Mouse (Mus musculus) CH12.LX (cell line): ENCODE data around the gene Rab14. TPM values are rescaled to one million over a fixed set of nuclear protein-coding genes. Genes with fewer than 3 reads are reported as not detected.

Experiments used
- DNase-seq: peaks from one replicate; pipeline ENCODE4 v3.0.0-alpha.2; 2013; ENCODE audit errors: extremely low read depth
- H3K27ac ChIP-seq: 2 replicates; pipeline ENCODE4 v1.5.1; 2012; ENCODE audit warnings: low read depth, mild to moderate bottlenecking, control low read depth, moderate library complexity; ENCODE audit not compliant: insufficient read depth
- H3K27me3 ChIP-seq: replicated peaks from 2 replicates; pipeline ENCODE3; 2012; ENCODE audit warnings: inconsistent platforms
- H3K36me3 ChIP-seq, 2 experiments: replicated peaks in 1 of 2; 2 replicates each; pipeline versions ENCODE3 to v1.6.1; 2012; ENCODE audit warnings: inconsistent platforms in 1 of 2, low read length in 1 of 2, mild to moderate bottlenecking in 1 of 2, mixed read lengths in 1 of 2, moderate library complexity in 1 of 2; ENCODE audit not compliant: control insufficient read depth in 1 of 2, insufficient read depth in 1 of 2
- H3K4me1 ChIP-seq, 2 experiments: 2 replicates each; pipeline ENCODE4 v1.6.1; 2012; ENCODE audit warnings: inconsistent platforms in 1 of 2, moderate library complexity in 1 of 2; ENCODE audit not compliant: insufficient read depth in 2 of 2, control insufficient read depth in 1 of 2
- H3K4me2 ChIP-seq: 2 replicates; pipeline ENCODE4 v1.6.1; 2012; ENCODE audit warnings: low read depth, mild to moderate bottlenecking, control low read depth; ENCODE audit not compliant: poor library complexity, insufficient read depth, severe bottlenecking
- H3K4me3 ChIP-seq, 3 experiments: fragments of 150-350 bp in 1 of 3; sonication (generic) in 1 of 3; replicated peaks in 1 of 3; 2 replicates each; pipeline versions ENCODE3 to v1.5.1; 2011 to 2012; ENCODE audit warnings: low read depth in 2 of 3, low read length in 2 of 3, mild to moderate bottlenecking in 2 of 3, moderate library complexity in 2 of 3, control low read depth in 1 of 3, improper control_type of control experiment in 1 of 3, inconsistent platforms in 1 of 3, mixed read lengths in 1 of 3; ENCODE audit not compliant: poor library complexity in 1 of 3
- H3K79me2 ChIP-seq: replicated peaks from 2 replicates; pipeline ENCODE4 v1.6.1; 2012; ENCODE audit warnings: mild to moderate bottlenecking, moderate library complexity; ENCODE audit not compliant: control insufficient read depth, poor library complexity, insufficient read depth, severe bottlenecking; ENCODE audit errors: extremely low read depth
- H3K9ac ChIP-seq: 2 replicates; pipeline ENCODE4 v1.6.1; 2012; ENCODE audit warnings: low read depth, mild to moderate bottlenecking, control low read depth, moderate library complexity; ENCODE audit not compliant: insufficient read depth
- H3K9me3 ChIP-seq: replicated peaks from 2 replicates; pipeline ENCODE3; 2012; ENCODE audit warnings: low read length, inconsistent platforms, mixed read lengths
- BHLHE40 ChIP-seq: IDR thresholded peaks from 2 replicates; pipeline ENCODE4 v1.6.1; 2011; ENCODE audit warnings: mild to moderate bottlenecking, low read depth, low read length, improper control_type of control experiment
- CTCF ChIP-seq, 2 experiments: IDR thresholded peaks in 1 of 2; conservative IDR thresholded peaks in 1 of 2; 2 replicates each; pipeline ENCODE4 v1.5.1; 2011 to 2012; ENCODE audit warnings: low read depth in 2 of 2, low read length in 2 of 2, improper control_type of control experiment in 1 of 2, inconsistent platforms in 1 of 2, mild to moderate bottlenecking in 1 of 2, moderate library complexity in 1 of 2
- E2F4 ChIP-seq: IDR thresholded peaks from 2 replicates; pipeline ENCODE4 v1.6.1; 2011; ENCODE audit warnings: low read depth, low read length, improper control_type of control experiment; ENCODE audit not compliant: insufficient replicate concordance
- EP300 ChIP-seq: IDR thresholded peaks from 2 replicates; pipeline ENCODE4 v1.6.1; 2011; ENCODE audit warnings: low read length, improper control_type of control experiment
- ETS1 ChIP-seq: conservative IDR thresholded peaks from 2 replicates; pipeline ENCODE4 v1.6.1; 2012; ENCODE audit warnings: low read depth, mild to moderate bottlenecking, inconsistent platforms, low read length, improper control_type of control experiment, moderate library complexity
- HCFC1 ChIP-seq: IDR thresholded peaks from 2 replicates; pipeline ENCODE4 v1.6.1; 2012; ENCODE audit warnings: low read depth, mild to moderate bottlenecking, inconsistent platforms, low read length, improper control_type of control experiment
- IRF4 ChIP-seq: IDR thresholded peaks from 2 replicates; pipeline ENCODE4 v1.6.1; 2014; ENCODE audit warnings: low read depth, mild to moderate bottlenecking, inconsistent platforms, low read length, improper control_type of control experiment
- JUN ChIP-seq: IDR thresholded peaks from 2 replicates; pipeline ENCODE4 v1.6.1; 2011; ENCODE audit warnings: low read depth, mild to moderate bottlenecking, low read length, improper control_type of control experiment, moderate library complexity; ENCODE audit not compliant: insufficient read depth
- JUND ChIP-seq: conservative IDR thresholded peaks from 2 replicates; pipeline ENCODE4 v1.6.1; 2011; ENCODE audit warnings: low read depth, low read length, improper control_type of control experiment
- MAFK ChIP-seq: IDR thresholded peaks from 2 replicates; pipeline ENCODE4 v1.6.1; 2011; ENCODE audit warnings: low read length, improper control_type of control experiment; ENCODE audit not compliant: insufficient replicate concordance
- MAX ChIP-seq: IDR thresholded peaks from 2 replicates; pipeline ENCODE4 v1.6.1; 2011; ENCODE audit warnings: low read length, improper control_type of control experiment
- MAZ ChIP-seq: IDR thresholded peaks from 2 replicates; pipeline ENCODE4 v1.6.1; 2012; ENCODE audit warnings: low read depth, mild to moderate bottlenecking, inconsistent platforms, low read length, improper control_type of control experiment, moderate library complexity
- MEF2A ChIP-seq: IDR thresholded peaks from 2 replicates; pipeline ENCODE4 v1.6.1; 2014; ENCODE audit warnings: low read depth, mild to moderate bottlenecking, inconsistent platforms, low read length, improper control_type of control experiment, borderline replicate concordance
- MXI1 ChIP-seq: IDR thresholded peaks from 2 replicates; pipeline ENCODE4 v1.6.1; 2011; ENCODE audit warnings: mild to moderate bottlenecking, low read depth, low read length, improper control_type of control experiment
- MYC ChIP-seq: IDR thresholded peaks from 2 replicates; pipeline ENCODE4 v1.6.1; 2011; ENCODE audit warnings: low read depth, mild to moderate bottlenecking, improper control_type of control experiment, low read length
- NRF1 ChIP-seq: IDR thresholded peaks from 2 replicates; pipeline ENCODE4 v1.6.1; 2014; ENCODE audit warnings: low read depth, mild to moderate bottlenecking, inconsistent platforms, low read length, improper control_type of control experiment, moderate library complexity
- PAX5 ChIP-seq: IDR thresholded peaks from 2 replicates; pipeline ENCODE4 v1.6.1; 2012; ENCODE audit warnings: low read length, inconsistent platforms, mixed read lengths
- POLR2A ChIP-seq: IDR thresholded peaks from 2 replicates; pipeline ENCODE4 v1.6.1; 2011; ENCODE audit warnings: low read depth, mild to moderate bottlenecking, improper control_type of control experiment, low read length
- RAD21 ChIP-seq: IDR thresholded peaks from 2 replicates; pipeline ENCODE4 v1.6.1; 2011; ENCODE audit warnings: low read depth, mild to moderate bottlenecking, low read length, improper control_type of control experiment, moderate library complexity
- RCOR1 ChIP-seq: conservative IDR thresholded peaks from 2 replicates; pipeline ENCODE4 v1.6.1; 2012; ENCODE audit warnings: low read depth, mild to moderate bottlenecking, inconsistent platforms, low read length, improper control_type of control experiment
- SIN3A ChIP-seq: IDR thresholded peaks from 2 replicates; pipeline ENCODE4 v1.6.1; 2012; ENCODE audit warnings: low read length, improper control_type of control experiment, inconsistent platforms
- TCF12 ChIP-seq: IDR thresholded peaks from 2 replicates; pipeline ENCODE4 v1.6.1; 2014; ENCODE audit warnings: low read depth, mild to moderate bottlenecking, inconsistent platforms, low read length, improper control_type of control experiment
- USF2 ChIP-seq: conservative IDR thresholded peaks from 2 replicates; pipeline ENCODE4 v1.6.1; 2011; ENCODE audit warnings: low read depth, low read length, improper control_type of control experiment
- ZMIZ1 ChIP-seq: IDR thresholded peaks from 2 replicates; pipeline ENCODE4 v1.6.1; 2012; ENCODE audit warnings: low read depth, mild to moderate bottlenecking, inconsistent platforms, low read length, improper control_type of control experiment
- ZNF384 ChIP-seq: IDR thresholded peaks from 2 replicates; pipeline ENCODE4 v1.6.1; 2012; ENCODE audit warnings: low read depth, low read length, improper control_type of control experiment, inconsistent platforms
- dilution Hi-C: fragments of 300-500 bp; cut with MboI; formaldehyde crosslinking; loops from 2 replicates; pipeline ENCODE4 v1.14.3; 2020; ENCODE audit warnings: low sequenced_read_pairs; ENCODE audit not compliant: extremely low pct_unique_long_range_greater_than_20kb, extremely low pct_ligation_motif_present
- in situ Hi-C: fragments of 300-500 bp; cut with MboI; formaldehyde crosslinking; loops from 3 replicates; pipeline ENCODE4 v1.14.3; 2019; ENCODE audit warnings: low sequenced_read_pairs, low pct_ligation_motif_present, low pct_unique_long_range_greater_than_20kb, mixed read lengths
- polyA plus RNA-seq: library from polyadenylated mRNA; unstranded; fragments of >175 nt; gene quantifications from 2 replicates; pipeline ENCODE4 v1.2.1, GENCODE M21; 2012; ENCODE audit warnings: low read depth; ENCODE audit not compliant: insufficient read length
- total RNA-seq, 2 experiments: library from RNA; depleted of rRNA; stranded (reverse); fragments of 300-350 nt in 1 of 2; fragments of >200 nt in 1 of 2; gene quantifications; 2 replicates each; pipeline ENCODE4 v1.2.3; 2012 to 2014

Rab14 gene
- total and polyA plus RNA-seq, 3 experiments, result 26.8 to 94.4 (median 66.2) TPM

DNA sequence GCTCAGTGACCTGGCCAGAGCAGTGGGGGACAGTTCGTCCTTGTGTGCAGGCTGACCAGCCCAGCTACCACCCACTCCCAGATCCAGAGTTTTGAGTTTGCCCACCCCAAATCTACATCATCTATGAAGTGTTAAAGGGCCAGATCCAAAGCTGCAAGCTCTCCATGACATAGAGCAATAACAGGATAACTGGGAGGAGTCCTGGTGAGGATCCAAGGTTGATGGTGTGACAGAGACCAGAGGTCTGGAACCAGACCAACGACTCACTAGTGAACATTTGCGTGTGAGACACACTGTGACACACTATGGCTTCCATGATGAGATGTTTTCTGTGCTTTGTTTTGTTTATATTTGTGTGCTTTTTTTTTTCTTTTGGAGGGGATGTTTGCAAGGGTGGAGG, 7.1 kb upstream of the Rab14 start:
- H3K36me3 ChIP-seq, result no peaks in the 10 kb centered on the region
- no peak for TF ChIP-seq ETS1
- TF ChIP-seq CTCF (conservative IDR thresholded peaks at IDR 0.05 in 1 of 2, IDR thresholded peaks at IDR 0.05 in 1 of 2; ENCODE audit: low read depth in 2 of 2, low read length in 2 of 2), result no peak
- TF ChIP-seq MAX, result no peak
- no peak for TF ChIP-seq BHLHE40
- no peak for TF ChIP-seq ZNF384
- no peak for TF ChIP-seq USF2
- no peak for TF ChIP-seq MAZ
- in situ Hi-C loops (no loop called here), dilution Hi-C loops (no loop called here)
- H3K4me2 ChIP-seq, result no peak overlapping the region
- no peaks in the 10 kb centered on the region for H3K9me3 ChIP-seq
- no peak for DNase-seq
- H3K27me3 ChIP-seq, result no peaks in the 10 kb centered on the region
- H3K9ac ChIP-seq, result no peak overlapping the region
- H3K4me3 ChIP-seq, result no peak overlapping the region
- no peak overlapping the region for H3K27ac ChIP-seq
- H3K79me2 ChIP-seq, result no peaks in the 10 kb centered on the region
- H3K4me1 ChIP-seq, result peaks cover 31 to 62% of the 10 kb centered on the region in 2 experiments

DNA sequence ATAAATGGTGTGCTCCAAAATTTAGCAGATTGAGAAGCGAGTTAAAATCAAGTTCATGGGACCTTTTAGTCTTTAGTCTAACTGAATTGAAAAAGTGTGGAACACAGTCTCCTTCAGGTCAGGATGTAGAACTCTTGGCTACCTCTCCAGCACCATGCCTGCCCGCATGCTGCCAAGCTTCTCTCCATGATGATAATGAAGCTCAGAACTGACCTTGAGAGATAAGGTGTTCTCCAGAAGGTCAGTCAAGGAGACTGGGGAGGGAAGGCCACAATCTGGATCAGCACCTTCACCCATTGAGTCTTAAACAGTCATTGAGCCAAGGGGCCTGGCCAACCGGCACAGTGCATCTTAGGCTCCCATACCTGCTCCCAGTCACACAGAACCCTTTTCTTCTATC, 5.8 kb upstream of the Rab14 start:
- Histone ChIP-seq H3K9ac (no peak overlapping the region), H3K4me1 (peaks cover 31 to 65% of the 10 kb centered on the region in 2 experiments), H3K9me3 (no peaks in the 10 kb centered on the region), H3K4me3 (no peak overlapping the region), H3K4me2 (no peak overlapping the region), H3K79me2 (no peaks in the 10 kb centered on the region; the same call in 1 of the 2 replicates), H3K36me3 (no peaks in the 10 kb centered on the region), H3K27ac (no peak overlapping the region), H3K27me3 (no peaks in the 10 kb centered on the region)
- dilution Hi-C loops, result no loop called here
- no peak for TF ChIP-seq ZMIZ1
- no peak for TF ChIP-seq E2F4
- in situ Hi-C loops, result no loop called here
- no peak for DNase-seq

DNA sequence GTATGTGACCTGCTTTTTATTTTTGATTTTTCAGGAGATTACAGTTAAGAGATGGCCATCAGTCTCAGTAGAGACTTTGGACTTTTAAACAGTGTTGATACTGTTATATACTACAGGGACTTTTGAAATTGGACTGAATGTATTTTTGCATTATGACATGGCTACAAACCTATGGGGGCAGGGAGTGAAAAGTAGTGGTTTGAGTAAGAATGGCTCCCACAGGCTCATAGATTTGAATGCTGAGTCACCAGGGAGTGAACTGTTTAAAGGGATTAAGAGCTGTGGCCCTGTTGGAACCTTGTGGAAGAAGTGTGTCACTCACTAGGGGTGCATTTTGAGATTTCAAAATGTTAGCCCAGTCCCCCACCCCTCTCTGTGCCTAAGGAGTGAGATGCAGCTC, 2.8 kb upstream of the Rab14 start:
- dilution Hi-C loops (no loop called here), in situ Hi-C loops (no loop called here)
- Histone ChIP-seq H3K79me2 (peaks cover 18% of the 10 kb centered on the region), H3K9ac (peak overlapping the region; percentile 40; the same call in 1 of the 2 replicates), H3K9me3 (no peaks in the 10 kb centered on the region), H3K36me3 (peaks cover 0 to 2% of the 10 kb centered on the region in 2 experiments), H3K4me3 (no peak overlapping the region), H3K27ac (peak overlapping the region; percentile 60), H3K27me3 (no peaks in the 10 kb centered on the region), H3K4me1 (peaks cover 20 to 36% of the 10 kb centered on the region in 2 experiments), H3K4me2 (peak overlapping the region; percentile 24)
- peak; percentile 79 for DNase-seq
- TF ChIP-seq MAFK, result peak; percentile 84; the same call in 1 of the 2 replicates
- TF ChIP-seq MAX, result 0 out of 2 replicates have a peak, but pooled peaks have one; percentile 24
- no peak for TF ChIP-seq E2F4
- TF ChIP-seq RAD21, result no peak
- no peak for TF ChIP-seq NRF1
- no peak for TF ChIP-seq PAX5
- peak; percentile 83; the same call in 1 of the 2 replicates for TF ChIP-seq RCOR1
- TF ChIP-seq JUND, result peak; percentile 94
- peak; percentile 89 for TF ChIP-seq ETS1
- TF ChIP-seq TCF12, result peak; percentile 73; the same call in 1 of the 2 replicates
- TF ChIP-seq BHLHE40, result peak; percentile 68
- TF ChIP-seq JUN, result peak; percentile 95
- 0 out of 2 replicates have a peak, but pooled peaks have one; percentile 53 for TF ChIP-seq MYC
- peak; percentile 61; the same call in 1 of the 2 replicates for TF ChIP-seq SIN3A
- TF ChIP-seq HCFC1, result peak; percentile 35; the same call in 1 of the 2 replicates
- peak; percentile 67; the same call in 1 of the 2 replicates for TF ChIP-seq MAZ
- no peak for TF ChIP-seq POLR2A
- TF ChIP-seq IRF4, result peak; percentile 97
- TF ChIP-seq MXI1, result peak; percentile 38; the same call in 1 of the 2 replicates
- peak; percentile 92 for TF ChIP-seq EP300
- peak; percentile 96 for TF ChIP-seq MEF2A
